Mouse (Mus musculus) fibroblast of lung, adult 2 months (primary cell): Measurements from ENCODE around the gene Prkar2a.
"Not testable (repeated sequence)": the region's sequence is repeated elsewhere in the genome, so short reads cannot be mapped to it uniquely, and the experiment has no call there.

Source experiments
- DNase-seq: peaks from one replicate; pipeline ENCODE4 v3.0.0-alpha.2; 2011; ENCODE audit warnings: low read depth

Prkar2a gene

GRCm38 (mm10) chr9:108689106-108689505 is at the start of gene Prkar2a:
Prkar2a (plus strand) TSS chr9:108689314.
- no peak for DNase-seq

- no peak for DNase-seq
Measured at GRCm38 (mm10) chr9:108639825-108640224, 49.3 kb upstream of the Prkar2a start.

GRCm38 (mm10) chr9:108648166-108648565 is 40.9 kb upstream of the Prkar2a start:
- DNase-seq, result no peak

- peak; percentile 73 for DNase-seq
Measured at GRCm38 (mm10) chr9:108648611-108649560, 40.2 kb upstream of the Prkar2a start, which contains the start of gene Arih2. Arih2 (minus strand) TSS chr9:108649386.

GRCm38 (mm10) chr9:108649561-108650440 is 39.3 kb upstream of the Prkar2a start:
- DNase-seq, result no peak

- no peak for DNase-seq
Measured at GRCm38 (mm10) chr9:108654566-108655464, 34.3 kb upstream of the Prkar2a start.

- DNase-seq, result not testable (repeated sequence)
Measured at GRCm38 (mm10) chr9:108655865-108656264, 33.2 kb upstream of the Prkar2a start.

- peak; percentile 71 for DNase-seq
Measured at GRCm38 (mm10) chr9:108661677-108662612, 27.2 kb upstream of the Prkar2a start, which contains the start of gene Slc25a20. Slc25a20 (plus strand) TSS chr9:108662088.

GRCm38 (mm10) chr9:108662660-108663059 is 26.5 kb upstream of the Prkar2a start:
- DNase-seq, result no peak

- no peak for DNase-seq
Measured at GRCm38 (mm10) chr9:108669875-108670274, 19.2 kb upstream of the Prkar2a start.

GRCm38 (mm10) chr9:108673151-108673550 is 16.0 kb upstream of the Prkar2a start:
- no peak for DNase-seq

GRCm38 (mm10) chr9:108680026-108680425 is 9.1 kb upstream of the Prkar2a start:
- DNase-seq, result no peak

- DNase-seq, result no peak
Measured at GRCm38 (mm10) chr9:108686475-108686887, 2.6 kb upstream of the Prkar2a start.

- no peak for DNase-seq
Measured at GRCm38 (mm10) chr9:108687181-108687580, 1.9 kb upstream of the Prkar2a start.

- DNase-seq, result no peak
Measured at GRCm38 (mm10) chr9:108687686-108688085, 1.4 kb upstream of the Prkar2a start.

GRCm38 (mm10) chr9:108688451-108688850 is 663 bp upstream of the Prkar2a start:
- no peak for DNase-seq

GRCm38 (mm10) chr9:108689993-108690392 is 879 bp downstream of the Prkar2a start:
- no peak for DNase-seq

- no peak for DNase-seq
Measured at GRCm38 (mm10) chr9:108690914-108691313, 1.8 kb downstream of the Prkar2a start.

GRCm38 (mm10) chr9:108691371-108691770 is 2.3 kb downstream of the Prkar2a start:
- no peak for DNase-seq

GRCm38 (mm10) chr9:108691846-108692225 is 2.7 kb downstream of the Prkar2a start:
- peak; percentile 44 for DNase-seq
